Mouse (Mus musculus): ENCODE results near the gene Hip1.

DNA sequence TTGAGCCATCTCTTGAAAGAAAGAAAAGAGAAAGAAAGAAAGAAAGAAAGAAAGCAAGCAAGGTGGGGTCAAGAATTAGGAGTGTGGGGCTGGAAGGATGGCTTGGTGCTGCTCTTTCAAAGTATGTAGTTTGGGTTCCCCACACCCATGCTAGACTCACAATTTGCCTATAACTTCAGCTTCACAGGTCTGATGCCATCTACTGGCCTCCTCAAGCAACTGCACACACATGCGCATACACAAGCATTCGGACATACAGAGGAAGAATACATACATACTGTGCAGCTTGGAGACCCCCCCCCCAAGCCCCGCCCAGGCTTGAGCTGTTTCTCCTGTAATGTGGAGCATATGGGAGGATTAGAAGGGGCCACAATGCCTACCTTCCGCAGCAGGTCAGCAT, 111.1 kb downstream of the Hip1 start:
- TF ChIP-seq CTCF (IDR thresholded peaks at IDR 0.05; ENCODE audit: control insufficient read depth, insufficient read depth, low read length) (no peak), POLR2A (IDR thresholded peaks at IDR 0.05; ENCODE audit: borderline replicate concordance, control insufficient read depth, low read depth, low read length) (no peak)
